Mouse (Mus musculus) liver, embryonic 13.5 days (tissue): Measurements from ENCODE around the gene Pigb. TPM values are rescaled to one million over a fixed set of nuclear protein-coding genes. Genes with fewer than 3 reads are reported as not detected.
A peak's percentile ranks its signal among the peaks of the same experiment; 100 is the strongest.

Experiments
- ATAC-seq: fragments of 200-750 bp; cut with Nextera tagmentation; 2 replicates; pipeline ENCODE4 v1.8.0; 2017; ENCODE audit warnings: low read depth, mild to moderate bottlenecking, moderate number of reproducible peaks, moderate library complexity
- DNase-seq: peaks from one replicate; pipeline ENCODE4 v3.0.0; 2022
- H3K27ac ChIP-seq: fragments of 300-500 bp; sonication (generic); 2 replicates; pipeline ENCODE4 v1.5.1; 2015; ENCODE audit warnings: moderate library complexity, mild to moderate bottlenecking, inconsistent platforms
- H3K27me3 ChIP-seq: fragments of 300-500 bp; sonication (generic); 2 replicates; pipeline ENCODE4 v1.6.1; 2015; ENCODE audit warnings: mild to moderate bottlenecking, inconsistent platforms
- H3K36me3 ChIP-seq: fragments of 300-500 bp; sonication (generic); 2 replicates; pipeline ENCODE4 v1.6.1; 2015; ENCODE audit warnings: mild to moderate bottlenecking, inconsistent platforms
- H3K4me1 ChIP-seq: fragments of 300-500 bp; sonication (generic); replicated peaks from 2 replicates; pipeline ENCODE4 v1.6.1; 2015; ENCODE audit warnings: inconsistent platforms
- H3K4me2 ChIP-seq: fragments of 300-500 bp; sonication (generic); 2 replicates; pipeline ENCODE4 v1.6.1; 2015; ENCODE audit warnings: inconsistent platforms, mild to moderate bottlenecking, moderate library complexity
- H3K4me3 ChIP-seq: fragments of 300-500 bp; sonication (generic); replicated peaks from 2 replicates; pipeline ENCODE4 v1.5.1; 2015; ENCODE audit warnings: mild to moderate bottlenecking, inconsistent platforms
- H3K9ac ChIP-seq: fragments of 300-500 bp; sonication (generic); 2 replicates; pipeline ENCODE4 v1.6.1; 2015; ENCODE audit warnings: mild to moderate bottlenecking, inconsistent platforms
- H3K9me3 ChIP-seq: fragments of 300-500 bp; sonication (generic); replicated peaks from 2 replicates; pipeline ENCODE4 v1.6.1; 2016; ENCODE audit warnings: inconsistent platforms
- WGBS: fragments of 180-500 bp; shearing (Covaris S2); methylation state at CpG from one replicate; pipeline ENCODE4 v1.1.7; 2015; ENCODE audit not compliant: insufficient replicate concordance; 5-methylcytosine and 5-hydroxymethylcytosine counted together
- polyA plus RNA-seq: library from polyadenylated mRNA; unstranded; fragments of >200 nt; fragmentation: Nextera tagmentation; extraction: Ambion mirVana; gene quantifications from 2 replicates; pipeline ENCODE4 v1.2.1, GENCODE M21; 2015

Pigb gene
- polyA plus RNA-seq, 1 experiment from 2014 or later = 4.5 TPM

- H3K4me3 ChIP-seq = peak overlapping the region; percentile 61
- H3K4me2 ChIP-seq = peak overlapping the region; percentile 84
- WGBS = 43% methylated on average over 10 of the region's 10 CpGs
- no peaks in the 10 kb centered on the region for H3K27me3 ChIP-seq
- H3K9ac ChIP-seq = peak overlapping the region; percentile 66; the same call in 1 of the 2 replicates
- H3K9me3 ChIP-seq = no peaks in the 10 kb centered on the region
- no peaks in the 10 kb centered on the region for H3K36me3 ChIP-seq
- H3K4me1 ChIP-seq = peaks cover 26% of the 10 kb centered on the region
- H3K27ac ChIP-seq = no peak overlapping the region
- no peak for ATAC-seq
- DNase-seq = no peak
Observed at GRCm38 (mm10) chr9:73045711-73046110, 5.5 kb upstream of the Pigb start.

- H3K27ac ChIP-seq = no peak overlapping the region
- no peaks in the 10 kb centered on the region for H3K27me3 ChIP-seq
- DNase-seq = no peak
- peak overlapping the region; percentile 61 for H3K4me3 ChIP-seq
- 8% methylated on average over 7 of the region's 7 CpGs for WGBS
- H3K36me3 ChIP-seq = no peaks in the 10 kb centered on the region
- H3K4me2 ChIP-seq = peak overlapping the region; percentile 84
- ATAC-seq = no peak
- no peaks in the 10 kb centered on the region for H3K9me3 ChIP-seq
- peaks cover 31% of the 10 kb centered on the region for H3K4me1 ChIP-seq
- H3K9ac ChIP-seq = peak overlapping the region; percentile 66
Observed at GRCm38 (mm10) chr9:73045204-73045603, 5.0 kb upstream of the Pigb start.

- under 1% methylated on average over 41 of the region's 41 CpGs for WGBS
- peak within 1 kb of the TSS; percentile 84 for H3K4me2 ChIP-seq
- H3K27ac ChIP-seq = 0 out of 2 replicates have a peak within 1 kb of the TSS, but pooled peaks have one; percentile 18
- DNase-seq (peak; percentile 70), ATAC-seq (peak; percentile 64)
- peak within 1 kb of the TSS; percentile 61 for H3K4me3 ChIP-seq
- H3K9me3 ChIP-seq = no peaks in the 10 kb centered on the region
- no peaks in the 10 kb centered on the region for H3K27me3 ChIP-seq
- no peaks in the 10 kb centered on the region for H3K36me3 ChIP-seq
- peaks cover 34% of the 10 kb centered on the region for H3K4me1 ChIP-seq
- H3K9ac ChIP-seq = peak within 1 kb of the TSS; percentile 66
Observed at GRCm38 (mm10) chr9:73044146-73045079, 4.2 kb upstream of the Pigb start, which contains the start of gene Rab27a. Gene Rab27a (plus strand): TSS chr9:73044854.

- H3K9me3 ChIP-seq = no peaks in the 10 kb centered on the region
- H3K4me2 ChIP-seq = peak overlapping the region; percentile 80
- DNase-seq = peak; percentile 82
- peak overlapping the region; percentile 85 for H3K4me3 ChIP-seq
- ATAC-seq = peak; percentile 88
- H3K27ac ChIP-seq = peak overlapping the region; percentile 82
- H3K27me3 ChIP-seq = no peaks in the 10 kb centered on the region
- WGBS = under 1% methylated on average over 49 of the region's 49 CpGs
- peaks cover under 1% of the 10 kb centered on the region; the same call in 1 of the 2 replicates for H3K36me3 ChIP-seq
- peak overlapping the region; percentile 87 for H3K9ac ChIP-seq
- peaks cover 26% of the 10 kb centered on the region for H3K4me1 ChIP-seq
Observed at GRCm38 (mm10) chr9:73039222-73039945, 794 bp downstream of the Pigb start.

- Histone ChIP-seq H3K36me3 (peaks cover 32% of the 10 kb centered on the region), H3K9ac (no peak overlapping the region), H3K9me3 (no peaks in the 10 kb centered on the region), H3K4me3 (no peak overlapping the region), H3K4me1 (peaks cover under 1% of the 10 kb centered on the region), H3K27ac (no peak overlapping the region), H3K4me2 (no peak overlapping the region), H3K27me3 (no peaks in the 10 kb centered on the region)
- 83% methylated on average over 1 of the region's 1 CpGs for WGBS
- ATAC-seq (no peak), DNase-seq (no peak)
Observed at GRCm38 (mm10) chr9:73033406-73033805, 6.8 kb downstream of the Pigb start.

GRCm38 (mm10) chr9:73031421-73031820, 8.8 kb downstream of the Pigb start:
- Histone ChIP-seq H3K27ac (no peak overlapping the region), H3K9ac (no peak overlapping the region), H3K4me2 (no peak overlapping the region), H3K4me1 (no peaks in the 10 kb centered on the region), H3K27me3 (no peaks in the 10 kb centered on the region), H3K4me3 (no peak overlapping the region), H3K36me3 (peaks cover 32% of the 10 kb centered on the region), H3K9me3 (no peaks in the 10 kb centered on the region)
- DNase-seq (no peak), ATAC-seq (no peak)
- WGBS = 56% methylated on average over 4 of the region's 4 CpGs

GRCm38 (mm10) chr9:73030443-73030842, 9.7 kb downstream of the Pigb start:
- no peaks in the 10 kb centered on the region for H3K4me1 ChIP-seq
- H3K9ac ChIP-seq = no peak overlapping the region
- no peaks in the 10 kb centered on the region for H3K9me3 ChIP-seq
- no peak overlapping the region for H3K4me2 ChIP-seq
- H3K27me3 ChIP-seq = no peaks in the 10 kb centered on the region
- peaks cover 32% of the 10 kb centered on the region for H3K36me3 ChIP-seq
- DNase-seq (no peak), ATAC-seq (no peak)
- WGBS = 69% methylated on average over 1 of the region's 1 CpGs
- H3K4me3 ChIP-seq = no peak overlapping the region
- no peak overlapping the region for H3K27ac ChIP-seq

GRCm38 (mm10) chr9:73025818-73026636, 14.2 kb downstream of the Pigb start:
- Histone ChIP-seq H3K9ac (no peak overlapping the region), H3K4me2 (no peak overlapping the region), H3K27me3 (no peaks in the 10 kb centered on the region), H3K27ac (no peak overlapping the region), H3K9me3 (no peaks in the 10 kb centered on the region), H3K36me3 (peaks cover 17% of the 10 kb centered on the region), H3K4me1 (no peaks in the 10 kb centered on the region), H3K4me3 (no peak overlapping the region)
- WGBS = 49% methylated on average over 17 of the region's 17 CpGs
- no peak for ATAC-seq
- DNase-seq = no peak

- H3K27me3 ChIP-seq = no peaks in the 10 kb centered on the region
- no peak overlapping the region for H3K4me3 ChIP-seq
- no peaks in the 10 kb centered on the region for H3K4me1 ChIP-seq
- no peak overlapping the region for H3K4me2 ChIP-seq
- H3K9ac ChIP-seq = no peak overlapping the region
- H3K9me3 ChIP-seq = no peaks in the 10 kb centered on the region
- peaks cover 41% of the 10 kb centered on the region for H3K36me3 ChIP-seq
- 81% methylated on average over 5 of the region's 5 CpGs for WGBS
- H3K27ac ChIP-seq = no peak overlapping the region
- ATAC-seq (no peak), DNase-seq (no peak)
Observed at GRCm38 (mm10) chr9:73020566-73021097, 19.5 kb downstream of the Pigb start.

GRCm38 (mm10) chr9:73019841-73020240, 20.3 kb downstream of the Pigb start:
- no peaks in the 10 kb centered on the region for H3K9me3 ChIP-seq
- H3K36me3 ChIP-seq = peaks cover 44% of the 10 kb centered on the region
- no peaks in the 10 kb centered on the region for H3K4me1 ChIP-seq
- H3K9ac ChIP-seq = no peak overlapping the region
- no peak overlapping the region for H3K27ac ChIP-seq
- WGBS = 79% methylated on average over 10 of the region's 10 CpGs
- ATAC-seq (no peak), DNase-seq (no peak)
- no peak overlapping the region for H3K4me2 ChIP-seq
- H3K4me3 ChIP-seq = no peak overlapping the region
- no peaks in the 10 kb centered on the region for H3K27me3 ChIP-seq
